Mouse (Mus musculus): ENCODE data around the gene Gm9758.
"Not testable (repeated sequence)": the region's sequence is repeated elsewhere in the genome, so short reads cannot be mapped to it uniquely, and the experiment has no call there.

Gene Gm9758

DNA sequence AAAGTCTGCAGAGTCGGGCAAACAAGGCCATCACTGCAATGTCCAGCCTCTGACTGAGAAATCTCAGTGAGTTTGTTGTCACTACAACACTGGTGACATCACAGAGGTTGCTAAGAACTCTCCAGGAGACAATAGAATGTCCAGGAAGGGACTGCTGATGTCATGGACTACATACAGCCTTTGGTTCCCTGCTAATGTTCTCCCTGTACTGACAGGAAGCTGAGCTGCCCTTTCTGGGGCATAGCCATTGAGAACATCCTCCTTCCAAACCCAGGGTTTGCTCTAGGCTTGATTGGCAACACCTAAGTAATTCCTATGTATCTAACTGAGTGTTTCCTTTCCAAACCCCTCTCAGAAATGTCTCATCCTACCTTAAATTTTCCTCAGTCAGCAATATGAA, at the start of gene Gm9758:
Gene Gm9758, minus strand, starts transcription at position 101 of the 400 bp plus-strand sequence.
- not testable (repeated sequence) for DNase-seq (ENCODE audit: low spot score)

DNA sequence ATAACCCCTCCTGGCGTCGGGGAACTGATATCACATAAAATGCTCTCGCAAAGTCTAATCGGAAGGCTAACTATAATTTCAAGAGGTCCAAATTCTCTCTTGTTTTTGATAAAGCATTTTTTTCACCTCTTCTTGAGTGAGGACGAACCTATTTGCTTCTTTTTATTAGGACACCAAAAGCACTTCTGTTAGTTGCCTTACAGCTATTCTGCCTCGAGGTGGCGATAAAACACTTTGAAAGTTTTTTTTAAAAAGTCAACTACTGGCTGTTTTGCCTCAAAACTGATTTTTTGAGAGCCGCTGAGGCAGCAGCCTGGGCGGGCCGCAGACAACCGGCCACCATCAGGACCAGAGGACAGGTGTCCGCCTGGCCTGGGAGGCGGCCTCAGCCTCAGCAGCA, 49.1 kb upstream of the Gm9758 start:
- DNase-seq (ENCODE audit: low spot score): not testable (repeated sequence)

DNA sequence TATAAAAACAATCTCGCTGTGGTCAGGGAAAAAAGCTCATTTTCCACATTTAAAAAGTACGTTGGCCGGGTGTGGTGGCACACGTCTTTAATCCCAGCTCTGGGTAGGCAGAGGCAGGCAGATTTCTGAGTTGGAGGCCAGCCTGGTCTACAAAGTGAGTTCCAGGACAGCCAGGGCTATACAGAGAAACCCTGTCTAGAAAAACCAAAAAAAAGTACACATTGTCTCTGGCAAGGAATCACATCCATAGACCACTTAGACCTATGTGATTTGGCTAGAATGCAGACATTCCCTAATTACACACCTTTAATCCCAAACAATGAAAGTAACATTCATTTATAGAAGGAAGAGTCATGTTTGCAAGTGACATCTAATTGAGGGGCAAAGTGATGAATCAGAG, 46.8 kb upstream of the Gm9758 start:
- DNase-seq (ENCODE audit: low spot score): not testable (repeated sequence)

DNA sequence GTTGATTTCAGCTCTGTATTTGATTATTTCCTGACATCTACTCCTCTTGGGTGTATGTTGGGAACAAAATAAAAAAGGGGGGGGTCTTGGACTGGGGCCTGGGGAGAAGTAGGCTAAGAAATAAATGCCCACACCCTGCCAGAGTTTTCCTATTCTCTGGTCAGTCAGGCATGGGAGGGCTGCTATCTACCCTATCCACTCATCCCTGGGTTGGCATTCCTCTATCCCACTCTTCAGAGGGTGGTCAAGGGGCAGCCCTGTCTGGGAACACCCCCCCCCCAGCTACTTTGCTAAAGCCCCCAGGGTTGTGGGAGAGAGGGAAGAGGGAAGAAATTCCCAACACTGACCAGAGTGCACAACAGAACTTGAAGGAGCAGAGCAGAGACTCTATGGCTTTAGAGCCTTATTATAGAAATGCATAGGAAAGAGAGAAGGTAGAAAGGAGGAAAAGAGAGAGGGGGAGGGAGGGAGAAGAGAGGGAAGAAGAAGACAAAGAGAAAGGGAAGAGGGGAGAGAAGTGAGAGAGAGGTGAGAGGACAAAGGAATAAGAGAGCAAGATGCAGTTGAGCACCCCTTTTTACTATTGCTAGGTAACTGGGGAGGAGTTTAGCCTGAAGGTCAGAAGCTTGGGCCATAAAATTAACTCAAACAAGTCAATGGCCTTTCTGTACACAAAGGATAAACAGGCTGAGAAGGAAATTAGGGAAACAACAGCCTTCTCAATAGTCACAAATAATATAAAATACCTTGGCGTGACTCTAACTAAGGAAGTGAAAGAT, 41.4 kb upstream of the Gm9758 start:
- not testable (repeated sequence) for DNase-seq (ENCODE audit: low spot score)

DNA sequence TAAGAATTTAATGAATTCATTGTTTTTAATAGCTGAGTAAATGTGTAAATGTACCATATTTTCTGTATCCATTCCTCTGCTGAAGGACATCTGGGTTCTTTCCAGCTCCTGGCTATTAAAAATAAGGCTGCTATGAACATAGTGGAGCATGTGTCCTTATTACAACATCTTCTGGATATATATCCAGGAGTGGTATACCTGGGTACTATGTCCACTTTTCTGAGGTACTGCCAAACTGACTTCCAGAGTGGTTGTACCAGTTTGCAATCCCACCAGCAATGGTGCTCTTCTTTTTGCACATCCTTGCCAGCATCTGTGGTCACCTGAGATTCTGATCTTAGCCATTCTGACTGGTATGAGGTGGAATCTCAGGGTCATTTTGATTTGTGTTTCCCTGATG, 38.9 kb upstream of the Gm9758 start:
- not testable (repeated sequence) for DNase-seq (ENCODE audit: low spot score)

DNA sequence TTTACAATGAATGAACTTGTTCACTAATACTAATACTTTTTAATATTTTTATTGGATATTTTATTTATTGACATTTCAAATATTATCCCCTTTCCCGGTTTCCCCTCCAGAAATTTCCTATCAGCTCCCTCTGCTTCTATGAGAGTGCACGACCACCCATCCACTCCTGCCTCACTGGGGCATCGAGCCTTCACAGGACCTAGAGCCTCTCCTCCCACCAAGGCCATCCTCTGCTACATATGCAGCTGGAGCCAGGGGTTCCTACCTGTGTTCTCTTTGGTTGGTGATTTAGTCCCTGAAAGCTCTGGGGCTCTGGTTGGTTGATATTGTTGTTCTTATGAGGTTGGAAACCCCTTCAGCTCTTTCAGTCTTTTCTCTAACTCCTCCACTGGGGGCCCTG, 38.0 kb upstream of the Gm9758 start:
- not testable (repeated sequence) for DNase-seq (ENCODE audit: low spot score)

DNA sequence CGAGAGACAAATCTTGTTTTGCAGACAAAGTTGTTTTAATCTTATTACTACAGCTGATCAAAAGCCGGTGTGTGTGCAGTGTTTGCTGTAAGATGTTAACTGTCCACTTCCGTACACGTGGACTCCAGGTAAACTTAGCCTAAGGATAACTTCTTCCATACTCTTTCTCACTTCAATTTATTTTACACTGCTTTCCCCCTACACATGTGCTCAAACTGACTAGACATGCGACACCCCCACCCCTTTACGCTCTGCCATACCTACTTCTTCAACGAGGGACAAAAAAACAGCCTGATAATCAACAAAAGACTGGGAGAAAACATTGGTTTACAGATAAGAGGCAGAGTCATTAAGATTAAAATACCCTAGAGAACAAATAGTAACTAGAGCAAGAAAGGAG, 37.1 kb upstream of the Gm9758 start:
- not testable (repeated sequence) for DNase-seq (ENCODE audit: low spot score)

DNA sequence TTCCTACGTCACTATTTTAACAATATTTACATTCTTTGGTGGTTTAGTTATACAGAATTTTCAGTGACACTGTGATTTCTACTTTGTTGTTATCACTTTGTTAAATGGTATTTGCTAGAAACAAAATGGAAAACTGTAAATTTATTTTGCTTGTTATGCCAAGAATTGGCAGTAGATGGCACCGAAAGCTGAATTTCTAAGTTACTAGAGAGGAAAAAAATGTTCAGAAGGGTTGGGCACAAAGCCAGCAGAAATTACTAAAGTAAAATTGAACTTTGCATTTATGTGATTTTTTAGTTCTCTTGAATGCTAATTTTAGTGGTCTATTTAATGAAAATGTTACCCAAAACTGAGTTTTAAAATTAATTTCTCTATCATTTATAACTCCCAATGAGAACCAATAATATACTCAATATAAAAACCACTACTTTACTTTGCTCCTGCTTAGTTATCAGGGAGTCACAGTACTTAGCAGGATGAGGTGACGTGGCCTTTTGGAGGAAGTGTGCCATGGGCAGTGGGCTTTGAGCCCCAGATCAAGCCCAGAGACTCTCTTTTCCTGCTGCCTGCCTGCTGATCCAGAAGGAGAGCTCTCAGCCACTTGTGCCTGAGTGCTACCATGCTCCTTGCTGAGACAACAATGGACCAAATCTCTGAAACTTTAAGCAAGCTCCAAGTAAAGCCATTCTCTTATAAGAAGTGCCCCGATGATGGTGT, 32.9 kb upstream of the Gm9758 start:
- DNase-seq (ENCODE audit: low spot score): not testable (repeated sequence)

DNA sequence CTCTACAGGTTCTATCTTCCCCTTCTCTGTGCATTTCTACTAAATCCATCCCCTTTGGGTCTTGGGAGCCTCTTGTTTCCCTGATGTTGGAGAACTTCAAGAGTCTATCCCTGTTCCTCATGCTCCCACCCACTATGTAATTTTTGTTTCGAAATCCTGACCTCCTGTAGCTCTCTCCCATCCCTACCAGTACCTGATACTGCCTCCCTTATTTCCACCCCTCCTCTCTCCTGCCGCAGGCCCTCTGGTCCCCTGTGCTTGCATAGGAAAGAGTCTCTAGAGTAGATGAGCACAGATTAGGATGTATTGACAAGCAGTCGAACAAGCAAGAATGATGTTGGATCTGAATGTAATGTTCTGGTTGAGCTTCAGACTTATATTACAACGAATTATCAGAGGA, 30.8 kb upstream of the Gm9758 start:
- DNase-seq (ENCODE audit: low spot score): not testable (repeated sequence)

DNA sequence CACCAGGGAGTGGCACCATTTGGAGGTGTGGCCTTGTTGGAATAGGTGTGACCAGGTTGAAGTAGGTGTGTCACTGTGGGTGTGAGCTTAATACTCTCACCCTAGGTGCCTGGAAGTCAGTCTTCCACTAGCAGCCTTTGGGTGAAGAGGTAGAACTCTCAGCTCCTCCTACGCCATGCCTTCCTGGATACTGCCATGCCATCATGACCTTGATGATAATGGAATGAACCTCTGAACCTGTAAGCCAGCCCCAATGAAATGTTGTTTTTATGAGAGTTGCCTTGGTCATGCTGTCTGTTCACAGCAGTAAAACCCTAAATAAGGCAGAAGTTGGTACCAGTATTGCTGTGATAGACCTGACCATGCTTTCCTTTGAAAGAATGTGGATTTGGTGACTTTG, 26.3 kb upstream of the Gm9758 start:
- not testable (repeated sequence) for DNase-seq (ENCODE audit: low spot score)

DNA sequence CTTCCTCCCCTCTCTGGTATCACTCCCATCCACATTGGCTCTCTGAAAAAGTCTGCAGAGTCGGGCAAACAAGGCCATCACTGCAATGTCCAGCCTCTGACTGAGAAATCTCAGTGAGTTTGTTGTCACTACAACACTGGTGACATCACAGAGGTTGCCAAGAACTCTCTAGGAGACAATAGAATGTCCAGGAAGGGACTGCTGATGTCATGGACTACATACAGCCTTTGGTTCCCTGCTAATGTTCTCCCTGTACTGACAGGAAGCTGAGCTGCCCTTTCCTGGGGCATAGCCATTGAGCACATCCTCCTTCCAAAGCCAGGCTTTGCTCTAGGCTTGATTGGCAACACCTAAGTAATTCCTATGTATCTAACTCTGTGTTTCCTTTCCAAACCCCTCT, 23.6 kb upstream of the Gm9758 start, which contains the start of gene Speer4e:
Gene Speer4e, minus strand, starts transcription at position 101 of the 400 bp plus-strand sequence.
- DNase-seq (ENCODE audit: low spot score): not testable (repeated sequence)

DNA sequence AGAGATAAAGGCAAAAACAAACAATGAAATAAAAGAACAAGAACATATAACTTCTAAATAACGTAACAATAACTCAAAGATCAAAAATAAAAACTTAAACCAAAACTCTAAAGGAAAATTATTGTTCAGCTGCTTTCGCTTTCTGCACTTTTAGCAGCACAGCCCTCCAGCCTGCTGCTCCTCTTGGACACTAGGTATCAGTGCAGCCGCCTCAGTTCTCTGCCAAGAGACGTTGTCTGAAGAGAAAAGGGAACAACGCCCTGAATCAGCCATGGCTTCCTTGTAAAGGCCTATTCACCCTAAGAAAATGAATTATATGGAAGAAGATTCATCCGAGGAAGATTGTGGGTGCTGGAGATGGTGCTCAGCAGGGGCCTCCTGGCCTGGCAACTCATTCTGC, 19.0 kb upstream of the Gm9758 start:
- not testable (repeated sequence) for DNase-seq (ENCODE audit: low spot score)

DNA sequence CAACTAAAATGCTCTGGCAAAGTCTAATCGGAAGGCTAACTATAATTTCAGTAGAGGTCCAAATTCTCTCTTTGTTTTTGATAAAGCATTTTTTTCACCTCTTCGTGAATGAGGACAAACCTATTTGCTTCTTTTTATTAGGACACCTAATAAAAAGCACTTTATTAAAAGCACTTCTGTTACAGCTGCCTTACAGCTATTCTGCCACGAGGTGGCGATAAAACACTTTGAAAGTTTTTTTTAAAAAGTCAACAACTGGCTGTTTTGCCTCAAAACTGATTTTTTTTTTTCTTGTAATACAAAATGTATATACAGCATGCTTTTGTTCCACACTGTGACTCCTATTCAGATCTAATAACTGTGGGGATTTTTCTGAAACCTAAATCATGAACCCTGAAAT, 12.3 kb upstream of the Gm9758 start:
- not testable (repeated sequence) for DNase-seq (ENCODE audit: low spot score)

DNA sequence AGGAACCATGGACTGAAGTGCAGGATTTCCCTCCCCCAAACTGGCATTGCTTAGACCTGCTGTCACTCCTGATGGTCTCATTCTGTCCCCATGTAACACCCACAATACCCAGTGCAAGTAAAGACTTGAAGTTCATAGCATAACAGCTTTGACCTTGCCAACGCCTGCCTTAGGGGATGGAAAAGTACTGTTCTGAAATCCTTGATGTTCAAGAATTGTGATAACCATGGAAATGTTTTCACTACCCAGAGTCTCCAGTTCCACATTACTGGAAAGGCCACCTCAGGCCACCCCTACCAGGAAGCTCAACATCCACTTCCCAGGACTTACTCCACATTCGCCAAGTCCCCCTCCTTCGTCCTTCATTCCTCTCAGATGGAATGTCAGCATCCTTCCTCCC, 338 bp downstream of the Gm9758 start:
- not testable (repeated sequence) for DNase-seq (ENCODE audit: low spot score)

DNA sequence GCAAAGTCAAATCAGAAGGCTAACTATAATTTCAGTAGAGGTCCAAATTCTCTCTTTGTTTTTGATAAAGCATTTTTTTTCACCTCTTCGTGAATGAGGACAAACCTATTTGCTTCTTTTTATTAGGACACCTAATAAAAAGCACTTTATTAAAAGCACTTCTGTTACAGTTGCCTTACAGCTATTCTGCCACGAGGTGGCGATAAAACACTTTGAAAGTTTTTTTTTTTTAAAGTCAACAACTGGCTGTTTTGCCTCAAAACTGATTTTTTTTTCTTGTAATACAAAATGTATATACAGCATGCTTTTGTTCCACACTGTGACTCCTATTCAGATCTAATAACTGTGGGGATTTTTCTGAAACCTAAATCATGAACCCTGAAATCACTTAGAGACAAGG, 11.2 kb downstream of the Gm9758 start:
- not testable (repeated sequence) for DNase-seq (ENCODE audit: low spot score)

DNA sequence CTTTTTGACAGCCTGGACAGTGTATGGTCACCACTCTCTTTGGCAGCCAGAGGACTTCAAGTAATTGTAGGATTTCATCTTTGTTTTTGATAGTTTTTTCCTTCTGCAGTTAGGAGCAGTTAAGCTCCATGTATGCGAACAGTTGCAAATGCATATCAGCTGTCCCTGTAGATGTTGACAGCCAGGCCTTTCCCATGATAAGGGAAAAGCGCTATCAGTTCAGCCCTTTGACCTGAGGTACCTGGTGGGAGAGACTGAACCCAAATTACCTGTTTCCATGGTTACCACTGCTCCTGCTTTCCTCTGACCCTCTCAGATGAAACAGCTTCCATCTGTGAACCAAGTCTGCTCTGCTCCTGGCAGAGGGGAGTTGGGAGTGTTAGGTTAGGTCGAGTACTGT, 22.5 kb downstream of the Gm9758 start:
- no peak for DNase-seq (ENCODE audit: low spot score)

DNA sequence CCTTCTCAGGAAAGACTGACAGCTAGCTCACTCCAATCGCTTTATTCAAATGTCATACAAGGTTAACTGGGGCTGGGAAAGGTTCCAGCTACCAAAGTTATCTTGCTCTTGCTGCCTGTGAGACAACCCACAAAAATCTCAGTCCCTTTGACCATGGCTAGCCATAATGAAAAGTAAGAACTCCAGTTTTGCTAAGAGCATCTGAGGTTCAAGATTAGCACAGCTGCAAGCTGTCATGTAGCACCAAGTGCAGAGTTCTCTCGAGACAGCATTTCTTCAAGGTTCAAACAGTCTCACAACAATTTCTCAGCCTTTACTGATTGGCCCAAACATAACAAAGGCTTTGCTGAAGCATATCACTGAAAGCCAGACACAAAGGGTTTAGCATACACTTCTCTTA, 29.4 kb downstream of the Gm9758 start:
- not testable (repeated sequence) for DNase-seq (ENCODE audit: low spot score)

Measured in left cerebral cortex, adult 11 months (tissue).